Mouse (Mus musculus) E14TG2a.4 (cell line): ENCODE measurements at regions not wholly inside any gene's neighbourhood (a gene's known extent, or its start where the extent isn't known, plus 50 kb on each side); places are given as distances from the start of the nearest gene placed in this dataset.

Experiments used
- CTCF ChIP-seq: conservative IDR thresholded peaks from 2 replicates; pipeline ENCODE4 v1.5.1; 2014; ENCODE audit warnings: low read length
- POU5F1 ChIP-seq: IDR thresholded peaks from 2 replicates; pipeline ENCODE4 v1.6.1; 2014; ENCODE audit warnings: low read length, borderline replicate concordance

DNA sequence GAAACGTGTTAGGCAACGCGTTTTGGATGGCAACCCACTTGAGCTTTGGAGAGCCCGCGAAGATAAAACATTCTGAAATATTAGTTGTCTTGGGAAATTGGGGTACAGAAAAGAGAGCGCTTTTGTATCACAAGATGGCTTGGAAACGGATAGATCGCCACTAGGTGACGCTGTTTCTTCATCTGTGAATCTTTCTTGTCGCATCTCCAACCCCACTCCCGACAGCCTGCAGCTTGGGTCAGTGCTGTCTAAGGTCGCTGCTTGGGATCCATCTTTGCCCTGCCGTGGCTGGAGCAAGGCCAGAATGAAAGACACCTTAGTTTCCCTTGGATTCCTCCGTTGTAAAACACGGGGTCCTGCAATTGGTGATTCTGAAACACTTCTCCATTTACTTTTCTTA is 88.3 kb downstream of the Aldh8a1 start:
- TF ChIP-seq CTCF, result peak; percentile 77
- TF ChIP-seq POU5F1, result no peak
